Mouse (Mus musculus) thymus, postnatal 25 days (tissue): ENCODE results near the gene Ctnnd2.

ENCODE experiments used
- DNase-seq: peaks from one replicate; pipeline ENCODE4 v3.0.0; 2022

Gene Ctnnd2

GRCm38 (mm10) chr15:30657588-30657987 is 485.2 kb downstream of the Ctnnd2 start:
- no peak for DNase-seq

DNA sequence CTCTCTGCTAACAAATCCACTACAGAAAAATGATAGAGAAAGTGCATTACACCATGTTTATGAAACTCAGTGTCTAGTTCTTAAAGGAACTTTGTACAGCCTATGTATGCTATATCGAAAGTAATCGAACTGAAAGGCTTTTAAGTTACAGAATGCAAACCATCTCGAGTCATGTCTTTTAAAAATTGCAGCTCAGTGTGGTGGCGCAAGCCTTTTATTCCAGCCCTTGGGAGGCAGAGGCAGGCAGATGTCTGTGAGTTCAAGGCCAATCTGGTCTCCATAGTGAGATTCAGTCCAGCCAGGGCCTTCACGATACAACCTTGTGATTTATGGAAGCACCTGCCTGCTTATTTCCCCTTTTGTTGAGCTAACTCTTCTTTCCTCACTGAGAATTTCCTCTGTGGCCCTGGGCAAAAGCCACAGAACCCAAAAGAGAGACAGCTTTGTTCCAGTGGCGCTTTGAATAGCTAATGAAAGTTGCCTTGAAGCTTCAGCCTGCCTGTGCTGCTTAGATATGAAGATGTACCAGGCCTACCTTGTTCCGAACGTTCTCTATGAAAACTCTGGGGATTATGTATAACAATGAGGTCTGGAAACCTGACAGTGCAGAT is 488.3 kb downstream of the Ctnnd2 start:
- no peak for DNase-seq

DNA sequence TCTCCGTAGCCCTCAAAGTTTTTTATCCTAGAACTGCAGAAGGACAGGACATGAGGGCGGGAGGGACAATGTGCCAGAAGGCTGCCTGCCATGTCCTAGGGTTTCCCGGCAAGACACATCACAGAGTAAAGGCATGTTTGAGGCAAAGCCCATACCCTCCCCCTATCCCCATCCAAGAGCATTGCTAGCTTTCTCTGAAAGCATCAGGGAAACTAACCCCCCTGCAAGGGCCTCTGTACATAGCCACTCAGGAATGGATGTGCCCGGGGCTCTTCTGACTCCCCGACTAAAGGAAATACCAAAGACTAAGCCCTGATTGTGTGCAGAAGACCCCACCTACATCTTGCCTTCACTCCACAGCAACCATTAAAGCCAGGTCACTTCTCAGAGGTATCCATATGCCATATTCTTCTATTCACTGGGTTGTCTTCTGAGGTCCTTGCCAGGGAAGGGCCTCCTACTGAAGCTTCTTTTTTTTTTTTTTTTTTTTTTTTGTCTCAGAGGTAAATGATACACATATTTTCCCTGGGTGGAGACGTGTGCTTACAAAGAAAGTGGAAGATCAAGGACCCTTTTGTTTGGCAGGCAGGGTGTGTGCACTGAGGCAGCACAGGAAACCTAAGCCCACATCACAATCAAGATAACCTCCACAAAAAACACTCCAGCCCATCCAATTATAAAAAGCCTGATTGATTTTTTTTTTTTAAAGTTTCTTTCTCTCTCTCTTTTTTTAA is 489.5 kb downstream of the Ctnnd2 start:
- no peak for DNase-seq

- DNase-seq = no peak
Observed at GRCm38 (mm10) chr15:30667819-30668587, 495.6 kb downstream of the Ctnnd2 start.

DNA sequence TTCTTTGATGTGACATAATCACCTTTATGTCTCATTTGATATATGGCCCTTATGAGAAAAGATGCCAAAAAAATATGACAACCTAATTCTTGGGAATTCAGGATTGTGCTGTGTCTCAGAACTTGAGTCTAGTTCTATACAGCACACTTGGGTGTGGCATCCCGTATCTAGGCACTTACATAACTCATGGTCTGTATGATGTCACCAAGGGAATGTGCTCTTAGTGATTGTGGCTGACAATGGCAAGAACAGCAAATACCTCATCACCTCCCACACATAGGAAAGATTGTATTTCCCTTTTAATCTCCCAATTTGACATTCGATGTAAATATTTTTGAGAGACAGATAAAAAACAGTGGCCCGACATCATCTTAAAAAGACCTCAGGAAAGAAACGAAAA is 509.5 kb downstream of the Ctnnd2 start:
- DNase-seq = no peak

GRCm38 (mm10) chr15:30682360-30683119 is 510.1 kb downstream of the Ctnnd2 start:
- no peak for DNase-seq

DNA sequence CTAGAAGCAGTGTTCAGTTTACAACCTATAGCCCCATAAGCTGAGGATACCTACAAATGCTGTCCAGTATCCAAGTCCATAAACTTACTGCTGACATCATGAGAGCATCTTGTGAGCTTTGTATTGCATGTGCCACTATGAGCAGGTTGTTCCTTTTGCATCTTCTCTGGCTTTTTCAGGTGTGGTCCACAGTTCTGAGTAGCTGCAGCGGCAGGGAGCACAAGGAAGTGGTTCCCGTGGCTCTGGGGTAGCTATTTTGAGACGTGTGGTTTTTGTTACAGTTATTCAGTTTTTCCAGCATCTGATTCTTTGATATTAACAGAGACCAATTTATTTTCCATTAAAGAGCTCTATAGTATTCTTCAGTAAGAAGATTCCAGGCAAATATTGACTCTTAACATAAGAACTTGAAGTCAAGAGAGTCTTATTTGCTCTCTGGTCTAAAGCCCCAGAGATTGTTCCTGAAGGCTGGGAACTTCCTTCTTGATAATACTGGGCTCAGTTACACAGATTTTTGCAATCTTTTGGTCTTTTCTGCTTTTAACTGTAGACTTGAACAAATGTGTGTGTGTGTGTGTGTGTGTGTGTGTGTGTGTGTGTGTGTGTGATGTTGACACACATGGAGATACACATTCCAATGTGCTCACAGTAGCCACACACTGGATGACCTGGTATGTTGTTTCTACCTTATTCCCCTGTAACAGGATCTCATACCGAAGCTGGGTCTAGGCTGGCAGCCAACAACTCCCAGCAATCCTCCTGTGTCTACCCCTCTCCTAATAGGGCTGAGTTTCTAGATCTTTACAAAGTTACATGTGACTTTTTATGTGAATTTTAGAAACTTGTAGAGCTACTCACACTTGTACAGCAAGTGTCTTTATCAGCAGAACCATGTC is 514.1 kb downstream of the Ctnnd2 start:
- DNase-seq = no peak

DNA sequence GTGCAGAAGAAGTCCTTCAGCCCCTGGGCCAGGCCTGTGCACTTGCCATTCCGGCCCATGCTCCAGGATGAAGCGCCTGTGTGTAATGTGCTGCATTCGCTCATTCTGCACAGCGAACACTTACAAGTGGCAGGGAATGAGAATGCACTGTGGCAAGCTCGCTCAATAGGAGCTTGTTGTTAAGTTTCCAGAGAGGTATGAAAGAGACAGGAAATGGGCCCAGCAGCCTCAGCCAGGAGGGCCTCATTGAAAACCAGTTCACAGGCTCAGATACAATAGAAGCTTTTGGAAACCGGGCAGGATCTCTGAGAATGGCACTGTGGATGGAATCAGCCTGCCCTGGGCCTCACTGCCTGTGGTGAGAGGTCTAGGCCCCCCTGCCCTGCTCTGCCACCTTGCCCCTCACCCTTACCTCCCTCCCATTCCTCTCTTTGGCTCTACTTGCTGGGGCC is 521.4 kb downstream of the Ctnnd2 start:
- DNase-seq = no peak

GRCm38 (mm10) chr15:30694286-30694685 is 521.9 kb downstream of the Ctnnd2 start:
- DNase-seq = no peak

- DNase-seq = no peak
Observed at GRCm38 (mm10) chr15:30695859-30696258, 523.5 kb downstream of the Ctnnd2 start.

DNA sequence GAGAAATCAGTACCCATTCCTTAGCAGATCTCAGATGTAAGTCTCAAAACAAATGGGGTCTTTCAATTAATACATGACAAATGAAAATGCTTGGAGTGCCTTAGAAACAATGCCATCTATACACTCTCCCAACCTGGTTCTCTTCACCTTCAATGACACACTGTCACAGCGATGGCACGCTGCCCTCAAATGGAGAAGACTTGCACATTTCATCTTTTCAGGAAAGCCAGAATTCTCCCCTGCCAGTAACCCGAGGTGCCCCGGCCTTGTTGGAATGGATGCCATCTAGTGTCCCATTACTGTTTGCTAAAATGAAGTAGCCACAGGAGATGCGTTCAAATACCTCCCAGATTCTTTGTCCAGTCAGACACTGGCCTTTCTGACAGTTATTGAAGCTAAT is 525.0 kb downstream of the Ctnnd2 start:
- DNase-seq = no peak

- no peak for DNase-seq
Observed at GRCm38 (mm10) chr15:30700762-30701161, 528.4 kb downstream of the Ctnnd2 start.

GRCm38 (mm10) chr15:30701592-30701991 is 529.2 kb downstream of the Ctnnd2 start:
- DNase-seq = no peak

- no peak for DNase-seq
Observed at GRCm38 (mm10) chr15:30709026-30709753, 536.8 kb downstream of the Ctnnd2 start.

DNA sequence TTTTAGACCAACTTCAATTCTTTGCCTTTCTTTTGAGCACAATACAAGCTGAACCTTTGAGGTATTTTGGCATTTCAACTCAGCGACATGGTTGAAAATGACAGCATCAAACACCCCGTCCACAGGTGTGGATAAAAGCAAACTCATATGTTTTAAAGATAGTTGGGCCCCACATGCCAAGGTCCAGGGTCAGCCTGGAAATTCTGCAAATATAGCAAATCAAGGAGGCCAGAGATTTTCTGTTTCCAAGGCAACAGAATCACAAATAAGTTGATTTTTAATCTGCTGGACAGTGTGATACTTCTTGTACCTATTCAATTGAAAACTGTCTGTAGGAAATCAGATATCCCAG is 537.3 kb downstream of the Ctnnd2 start:
- DNase-seq = no peak

DNA sequence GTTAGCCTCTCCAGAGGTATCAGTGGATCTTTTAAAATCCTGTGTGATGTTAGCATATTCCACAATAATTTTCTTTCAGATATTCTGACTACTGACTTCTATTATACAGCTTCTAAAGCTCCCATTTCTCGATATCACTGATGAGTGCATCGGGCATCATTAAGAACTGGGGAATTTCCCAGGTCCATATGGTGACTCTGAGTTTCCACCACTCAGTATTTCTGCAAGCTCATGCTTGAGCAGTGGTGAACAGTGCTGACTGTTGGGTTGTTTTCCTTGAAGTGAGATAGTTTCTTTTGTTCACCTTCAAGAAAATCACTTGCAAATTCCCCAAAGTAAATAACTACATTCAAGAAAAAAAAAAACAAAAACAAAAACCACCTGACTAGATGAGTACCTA is 542.4 kb downstream of the Ctnnd2 start:
- DNase-seq = no peak

GRCm38 (mm10) chr15:30718811-30719210 is 546.4 kb downstream of the Ctnnd2 start:
- DNase-seq = no peak

DNA sequence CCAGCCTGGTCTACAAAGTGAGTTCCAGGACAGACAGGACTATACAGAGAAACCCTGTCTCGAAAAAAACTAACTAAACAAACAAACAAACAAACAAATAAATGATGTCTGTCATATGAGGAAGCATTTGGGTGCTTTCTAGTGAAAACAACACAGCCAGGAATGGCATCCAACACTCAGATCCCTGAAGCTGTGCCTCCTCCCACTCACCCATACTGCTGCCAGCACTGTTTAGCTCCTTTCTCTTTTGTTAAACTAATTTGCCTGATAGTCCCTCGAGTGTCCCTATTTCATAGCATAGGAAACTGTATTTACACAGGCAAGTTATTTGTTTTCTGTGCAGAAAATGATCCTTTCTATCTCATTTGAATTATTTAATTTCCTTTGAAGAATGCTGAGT is 546.8 kb downstream of the Ctnnd2 start:
- no peak for DNase-seq

- no peak for DNase-seq
Observed at GRCm38 (mm10) chr15:30721098-30721497, 548.7 kb downstream of the Ctnnd2 start.

- no peak for DNase-seq
Observed at GRCm38 (mm10) chr15:30726066-30726465, 553.7 kb downstream of the Ctnnd2 start.

GRCm38 (mm10) chr15:30738178-30738577 is 565.8 kb downstream of the Ctnnd2 start:
- no peak for DNase-seq
